Mouse (Mus musculus) cerebellum, adult 8-10 months (tissue): ENCODE results near the gene Map4k1.
A peak's percentile ranks its signal among the peaks of the same experiment; 100 is the strongest.

Experiments
- DNase-seq: peaks from one replicate; pipeline ENCODE4 v3.0.0; 2022

The Map4k1 gene

GRCm38 (mm10) chr7:28981651-28982273, at the start of gene Map4k1, which contains the start of gene Eif3k:
Map4k1 (plus strand) TSS chr7:28982050.
Eif3k (minus strand) TSS chr7:28981864.
- peak; percentile 93 for DNase-seq

GRCm38 (mm10) chr7:28932421-28933041, 49.3 kb upstream of the Map4k1 start:
- DNase-seq = no peak

DNA sequence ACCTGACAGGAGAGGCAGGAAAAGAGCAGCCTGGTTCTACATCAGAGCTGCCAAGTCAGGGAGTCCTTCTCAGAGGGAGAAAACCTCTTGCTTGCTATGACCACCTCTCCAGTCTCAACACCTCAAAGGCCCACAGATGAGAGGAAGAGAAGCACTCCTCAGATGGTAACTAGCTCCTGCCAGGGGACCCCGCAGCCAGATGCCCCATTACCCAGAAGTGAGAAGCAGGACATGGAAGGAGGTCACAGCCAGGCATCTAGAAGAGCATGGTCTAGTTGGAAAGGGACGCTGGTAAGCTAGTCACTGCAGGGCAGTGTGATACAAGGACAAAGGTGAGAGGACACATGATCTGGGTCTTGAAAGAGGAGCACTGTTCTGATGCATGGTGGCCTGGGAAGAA, 48.0 kb upstream of the Map4k1 start:
- no peak for DNase-seq

DNA sequence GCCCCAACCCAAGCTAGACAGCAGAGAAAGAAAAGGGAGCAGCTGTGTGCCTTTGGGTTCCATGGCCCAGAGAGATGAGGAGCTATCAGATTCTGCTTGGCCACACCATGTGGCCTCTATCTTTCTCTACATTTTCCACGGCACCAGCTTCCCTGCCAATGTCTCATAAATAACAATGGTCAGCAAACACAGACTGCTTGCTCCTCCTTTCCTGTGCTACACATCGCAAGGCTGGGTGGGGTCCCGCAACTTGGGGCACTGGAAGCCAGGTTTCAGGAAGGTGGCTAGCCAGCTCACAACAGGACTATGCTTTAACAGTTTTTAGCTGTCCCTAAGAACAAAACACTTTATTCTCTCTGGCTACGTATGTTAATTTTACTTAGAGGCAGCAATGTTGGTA, 45.1 kb upstream of the Map4k1 start:
- DNase-seq = no peak

DNA sequence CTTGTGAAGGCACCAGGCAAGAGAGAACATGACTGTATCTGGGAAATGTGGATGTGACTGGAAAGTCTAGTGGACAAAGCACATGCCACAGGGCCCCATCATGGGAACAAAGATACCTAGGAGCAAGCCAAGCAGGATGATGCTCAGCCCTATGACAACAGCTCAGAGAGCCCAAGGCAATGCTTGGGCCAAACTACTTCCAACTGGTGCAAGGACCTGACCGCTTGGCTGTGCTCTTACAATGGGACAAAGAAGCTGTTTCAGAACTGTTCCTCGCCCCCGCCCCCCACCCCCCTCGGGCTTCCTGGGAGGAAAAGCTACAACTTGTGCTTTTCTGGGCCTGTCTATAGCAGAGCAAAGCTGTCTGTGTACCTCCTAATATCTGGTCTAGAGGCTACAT, 43.2 kb upstream of the Map4k1 start:
- DNase-seq = no peak

DNA sequence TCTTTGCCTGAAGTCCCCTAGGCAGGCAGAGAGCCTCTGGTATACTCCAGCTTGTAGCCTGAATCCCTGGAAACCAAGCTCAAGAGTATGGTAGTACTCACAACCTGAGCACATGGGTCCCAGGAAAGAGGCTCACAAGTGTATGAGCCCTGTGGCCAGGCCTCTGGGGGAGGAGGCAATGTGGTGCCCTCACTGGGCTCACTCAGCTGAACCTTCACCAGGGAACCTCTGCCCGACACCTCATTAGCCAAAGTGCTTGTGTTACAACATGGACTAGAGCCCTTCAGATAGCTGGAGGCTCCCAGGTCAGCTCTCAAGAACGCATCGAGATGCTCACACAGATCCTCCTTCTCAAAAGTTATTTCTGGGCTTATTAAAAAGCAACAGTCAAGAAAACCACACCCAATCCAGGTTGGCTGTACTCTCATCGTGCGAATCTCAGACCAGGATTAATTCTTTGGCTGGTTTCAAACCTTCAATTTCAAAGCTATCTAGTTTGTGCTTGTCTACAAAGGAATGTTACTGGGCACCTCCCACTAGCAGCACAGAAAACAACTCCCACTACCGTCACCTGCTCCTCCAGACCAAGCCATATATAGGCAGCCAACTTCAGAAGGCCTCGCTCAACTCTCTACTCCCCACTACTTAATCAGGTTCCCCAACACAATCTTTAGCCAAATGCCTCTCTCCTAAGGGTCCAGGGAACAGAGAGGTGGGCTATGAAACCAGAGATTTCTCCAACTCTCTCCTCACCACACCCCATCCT, 42.2 kb upstream of the Map4k1 start:
- no peak for DNase-seq

GRCm38 (mm10) chr7:28941129-28941528, 40.7 kb upstream of the Map4k1 start:
- DNase-seq = no peak

- no peak for DNase-seq
Observed at GRCm38 (mm10) chr7:28941542-28941941, 40.3 kb upstream of the Map4k1 start.

DNA sequence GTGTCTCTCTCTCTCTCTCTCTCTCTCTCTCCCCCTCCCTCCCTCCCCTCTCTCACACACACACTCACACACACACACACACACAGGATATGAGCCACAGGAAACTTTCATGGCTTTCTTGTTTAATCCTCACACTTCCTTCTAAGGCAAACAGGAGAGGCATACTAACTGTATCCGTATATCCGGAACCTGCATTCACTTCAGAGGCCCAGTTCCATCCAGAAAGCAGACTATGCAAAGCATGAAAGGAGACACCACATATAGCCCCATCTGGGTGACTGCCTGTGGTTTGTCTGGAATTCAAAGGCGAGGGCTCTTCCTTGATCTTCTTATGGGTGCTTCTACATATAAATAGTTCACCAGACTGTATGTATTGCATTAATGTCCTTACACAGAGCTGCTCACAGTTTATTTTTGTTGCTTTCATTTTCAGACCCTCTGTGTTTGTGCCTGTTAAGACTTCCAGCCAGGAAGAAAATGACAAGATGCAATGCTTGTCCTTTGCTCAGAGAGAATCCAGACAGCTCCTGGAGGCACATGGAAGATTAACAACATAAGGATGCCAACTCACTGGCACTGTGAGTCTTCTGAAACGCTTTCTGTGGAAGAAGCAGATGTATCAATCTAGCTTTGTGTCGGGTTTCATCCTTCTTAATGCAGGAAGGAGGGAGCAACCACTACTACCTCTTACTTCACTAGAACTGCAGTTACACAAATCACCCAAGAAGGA, 38.2 kb upstream of the Map4k1 start:
- DNase-seq = no peak

GRCm38 (mm10) chr7:28944756-28945415, 37.0 kb upstream of the Map4k1 start:
- no peak for DNase-seq

GRCm38 (mm10) chr7:28945416-28946270, 36.2 kb upstream of the Map4k1 start:
- DNase-seq = no peak

DNA sequence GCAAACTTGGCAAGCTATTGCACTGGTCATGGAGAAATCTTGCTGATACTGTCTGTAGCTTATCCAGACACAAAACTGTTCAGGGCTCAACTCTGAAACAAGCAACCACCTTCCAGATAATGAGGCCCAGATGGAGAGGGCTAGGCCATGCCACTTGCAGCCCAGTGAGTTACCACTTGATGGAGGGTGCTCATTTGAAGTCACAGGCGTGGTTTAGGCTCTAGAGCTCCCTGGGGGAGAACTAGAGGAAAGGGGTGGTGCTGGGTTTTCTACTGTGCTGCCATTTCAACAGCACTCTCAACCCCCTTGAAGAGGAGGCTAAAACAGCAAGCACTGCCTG, 35.6 kb upstream of the Map4k1 start:
- no peak for DNase-seq

GRCm38 (mm10) chr7:28948746-28949145, 33.1 kb upstream of the Map4k1 start:
- DNase-seq = no peak

DNA sequence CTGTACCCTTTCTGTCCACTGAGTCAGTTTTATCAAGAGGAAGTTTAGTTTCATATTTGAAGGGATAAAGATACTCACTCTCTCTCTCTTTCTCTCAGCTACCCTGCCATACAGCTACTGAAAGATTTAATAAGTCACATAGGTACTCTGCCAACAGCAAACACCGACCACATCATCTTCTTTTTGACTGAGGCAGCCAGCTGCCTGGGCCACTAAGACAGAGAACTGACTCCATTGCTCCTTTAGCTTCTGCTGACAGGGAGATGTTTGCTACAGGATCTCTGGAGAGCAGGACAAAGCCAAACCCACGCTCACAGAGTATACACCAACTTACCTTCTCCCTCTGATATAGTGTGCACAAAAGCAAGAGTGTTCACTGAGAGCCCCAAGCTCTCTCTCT, 32.6 kb upstream of the Map4k1 start:
- no peak for DNase-seq

DNA sequence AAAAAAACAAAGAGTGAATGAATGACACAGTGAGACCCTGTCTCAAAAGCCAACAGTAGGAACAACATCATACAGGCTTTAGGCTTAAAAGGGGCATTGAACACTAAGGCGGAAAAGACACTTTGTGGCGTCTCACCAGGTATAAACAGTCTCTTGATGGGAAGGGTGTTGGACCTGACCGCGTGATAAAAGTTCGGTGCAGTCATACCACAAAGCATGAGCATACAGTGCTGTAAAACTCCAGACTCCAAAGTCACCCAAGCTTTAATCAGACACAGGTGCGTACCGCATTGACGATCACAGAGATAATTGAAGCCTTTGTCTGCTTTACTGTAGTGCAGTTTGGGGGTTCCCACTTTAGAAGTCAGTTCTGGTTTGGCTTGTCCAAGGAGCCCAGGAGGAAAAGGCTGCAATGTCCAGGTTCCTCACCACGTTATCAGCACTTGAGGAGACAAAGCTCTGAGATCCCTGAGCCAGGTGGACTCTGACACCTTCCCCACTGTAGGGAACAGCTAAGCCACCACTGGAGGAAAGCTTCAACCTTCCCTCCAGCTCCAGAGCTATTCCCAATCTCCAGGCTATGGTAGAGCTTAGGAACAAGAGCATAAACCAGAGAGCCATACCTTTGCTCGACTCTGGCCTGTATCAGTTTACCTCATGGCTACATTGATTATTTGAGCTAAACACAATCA, 31.4 kb upstream of the Map4k1 start:
- no peak for DNase-seq

- no peak for DNase-seq
Observed at GRCm38 (mm10) chr7:28951764-28952163, 30.1 kb upstream of the Map4k1 start.

DNA sequence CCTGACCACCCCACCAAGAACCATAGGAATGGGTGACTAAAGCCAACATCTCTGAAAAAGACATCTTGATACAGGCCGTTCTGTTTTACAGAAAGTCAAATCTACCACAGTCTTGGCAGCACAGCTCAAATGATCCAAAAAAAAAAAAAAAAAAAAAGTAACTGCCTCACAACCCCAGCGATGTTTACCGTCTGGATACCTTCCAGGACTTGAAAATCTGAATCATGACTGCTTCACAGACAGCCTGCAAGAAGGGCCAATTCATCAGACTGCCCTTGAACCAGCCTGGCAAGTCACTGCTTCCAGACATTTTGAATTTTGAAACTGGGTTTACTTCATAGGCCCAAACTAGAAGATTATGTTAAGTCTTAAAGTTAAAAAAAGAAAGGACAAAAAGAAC, 29.1 kb upstream of the Map4k1 start:
- DNase-seq = no peak

- no peak for DNase-seq
Observed at GRCm38 (mm10) chr7:28953476-28954376, 28.1 kb upstream of the Map4k1 start.

DNA sequence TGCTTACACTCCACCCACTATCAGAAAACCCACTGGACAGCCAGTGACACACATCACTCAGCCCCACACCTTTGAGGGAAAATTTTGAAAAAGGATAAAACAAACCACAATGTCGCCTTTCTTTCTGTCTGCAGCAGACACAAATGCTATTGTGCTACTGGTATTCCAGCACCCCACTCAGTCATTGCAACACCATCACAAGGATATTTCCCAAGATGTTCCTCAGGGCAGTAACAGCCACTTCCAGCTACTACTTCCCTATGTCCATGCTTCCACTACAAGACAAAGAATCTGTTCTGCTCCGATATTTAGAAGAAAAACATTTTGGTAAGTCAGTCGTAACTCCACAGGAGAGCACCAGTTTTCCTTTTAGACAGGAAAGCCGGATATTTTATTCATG, 27.1 kb upstream of the Map4k1 start:
- no peak for DNase-seq

DNA sequence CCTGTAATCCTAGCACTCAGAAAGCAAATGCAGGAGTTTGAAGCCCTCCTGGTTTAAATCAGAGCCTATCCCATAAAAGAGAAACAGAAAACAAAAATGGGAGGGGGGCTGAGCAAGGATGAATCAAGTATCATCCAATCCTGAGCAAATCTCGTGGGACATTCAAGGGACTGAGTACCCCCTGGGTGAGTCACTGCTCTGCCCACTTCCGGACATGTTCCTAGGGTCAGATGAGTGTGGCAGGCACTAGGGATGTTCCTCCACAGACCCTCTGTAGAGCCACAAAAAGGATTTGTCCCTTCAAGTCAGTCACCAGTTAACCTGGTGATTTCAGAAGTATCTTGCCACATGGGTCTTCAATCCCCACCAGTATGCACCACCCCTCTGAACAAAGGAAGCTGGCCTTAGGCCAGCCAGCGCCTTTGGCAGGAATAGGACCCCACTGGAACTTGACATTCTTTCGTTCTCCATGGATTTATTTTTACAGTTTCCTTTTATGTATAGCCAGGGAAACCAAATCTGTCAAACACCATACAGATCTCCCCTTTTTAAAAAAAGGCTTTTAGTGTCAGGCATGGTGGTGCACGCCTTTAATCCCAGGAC, 26.5 kb upstream of the Map4k1 start:
- no peak for DNase-seq
